Comparison of ENCODE assay signal across 10 mouse cellular contexts in the genomic region with DNA sequence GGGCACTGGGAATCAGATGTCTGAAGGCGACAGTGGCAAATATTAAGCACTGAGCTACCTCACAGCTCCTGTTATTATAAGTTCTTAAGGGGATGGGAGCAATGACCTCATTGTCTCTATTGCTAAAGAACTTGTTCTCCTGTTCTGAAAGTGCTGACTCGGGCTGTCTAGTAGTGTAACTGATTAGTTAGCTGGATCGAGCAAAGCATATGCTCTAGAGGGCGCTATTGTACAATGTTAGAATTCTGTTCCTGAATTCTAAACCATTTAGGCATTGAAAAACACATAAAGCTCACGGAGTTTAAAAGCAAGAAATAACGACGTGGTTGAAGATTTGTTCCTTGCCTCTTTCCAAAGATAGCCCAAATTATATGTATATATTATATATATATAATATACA. TPM values are rescaled to one million over a fixed set of nuclear protein-coding genes. Genes with fewer than 3 reads are reported as not detected.
DNase-seq lines count a peak whose midpoint lies in the region; ATAC-seq and TF ChIP-seq lines count a peak whose summit lies in the region.
"Had no signal": no experiment of that assay in that cellular context is flagged by ENCODE, and none has a peak within 500 bp of the region (broad histone marks: within the 10 kb centered on the region; RNA-seq: fewer than 3 reads in every experiment).

No protein-coding gene starts in this region.

- H3K9me3 ChIP-seq in hindbrain, embryonic 11.5 days (ENCODE audit: control insufficient read depth, low read length): no peaks in the 10 kb centered on the region
- H3K9me3 ChIP-seq in hindbrain, embryonic 12.5 days (replicated peaks): no peaks in the 10 kb centered on the region
- no peaks in the 10 kb centered on the region for H3K9me3 ChIP-seq in forebrain, embryonic 12.5 days
- no peaks in the 10 kb centered on the region for H3K9me3 ChIP-seq in stomach, postnatal 0 days (ENCODE audit: control insufficient read depth, low read length)
- H3K9me3 ChIP-seq: embryonic facial prominence, embryonic 12.5 days; liver, embryonic 13.5 days had no signal

- no peaks in the 10 kb centered on the region for H3K4me1 ChIP-seq in hindbrain, embryonic 11.5 days (replicated peaks; ENCODE audit: control insufficient read depth, insufficient read depth, low read length)
- H3K4me1 ChIP-seq in hindbrain, embryonic 12.5 days: no peaks in the 10 kb centered on the region
- H3K4me1 ChIP-seq in forebrain, embryonic 12.5 days: no peaks in the 10 kb centered on the region
- H3K4me1 ChIP-seq in stomach, postnatal 0 days (replicated peaks; ENCODE audit: control insufficient read depth, insufficient read depth): no peaks in the 10 kb centered on the region
- H3K4me1 ChIP-seq: embryonic facial prominence, embryonic 12.5 days; liver, embryonic 13.5 days had no signal

- ATAC-seq in hindbrain, embryonic 11.5 days (ENCODE audit: low FRiP score): 0 out of 2 replicates have a peak, but pooled peaks have one; percentile 40
- ATAC-seq in hindbrain, embryonic 12.5 days (ENCODE audit: low FRiP score): no peak
- ATAC-seq in forebrain, embryonic 12.5 days (ENCODE audit: low FRiP score): 0 out of 2 replicates have a peak, but pooled peaks have one; percentile 14
- ATAC-seq in stomach, postnatal 0 days (ENCODE audit: low FRiP score, low TSS enrichment): 0 out of 2 replicates have a peak, but pooled peaks have one; percentile 24

- TF ChIP-seq EP300 in stomach, postnatal 0 days (optimal IDR thresholded peaks at IDR 0.05): no peak

- no peak overlapping the region for H3K4me3 ChIP-seq in hindbrain, embryonic 11.5 days (ENCODE audit: low read depth, low read length)
- no peak overlapping the region for H3K4me3 ChIP-seq in hindbrain, embryonic 12.5 days
- no peak overlapping the region for H3K4me3 ChIP-seq in forebrain, embryonic 12.5 days (replicated peaks)
- no peak overlapping the region for H3K4me3 ChIP-seq in stomach, postnatal 0 days (ENCODE audit: low read depth, low read length)
- H3K4me3 ChIP-seq: embryonic facial prominence, embryonic 12.5 days; liver, embryonic 13.5 days had no signal

- no peaks in the 10 kb centered on the region for H3K27me3 ChIP-seq in hindbrain, embryonic 11.5 days (ENCODE audit: control insufficient read depth, insufficient read depth, low read length)
- no peaks in the 10 kb centered on the region for H3K27me3 ChIP-seq in hindbrain, embryonic 12.5 days
- H3K27me3 ChIP-seq in forebrain, embryonic 12.5 days: no peaks in the 10 kb centered on the region
- H3K27me3 ChIP-seq in stomach, postnatal 0 days (ENCODE audit: control insufficient read depth, insufficient read depth, low read length): no peaks in the 10 kb centered on the region
- H3K27me3 ChIP-seq: embryonic facial prominence, embryonic 12.5 days; liver, embryonic 13.5 days had no signal

- H3K36me3 ChIP-seq in hindbrain, embryonic 11.5 days (ENCODE audit: control insufficient read depth, insufficient read depth, low read length): no peaks in the 10 kb centered on the region
- H3K36me3 ChIP-seq in hindbrain, embryonic 12.5 days: no peaks in the 10 kb centered on the region
- H3K36me3 ChIP-seq in forebrain, embryonic 12.5 days (replicated peaks): no peaks in the 10 kb centered on the region
- no peaks in the 10 kb centered on the region for H3K36me3 ChIP-seq in stomach, postnatal 0 days (ENCODE audit: control insufficient read depth, insufficient read depth, low read length)
- H3K36me3 ChIP-seq: embryonic facial prominence, embryonic 12.5 days; liver, embryonic 13.5 days had no signal

- DNase-seq in hindbrain, embryonic 11.5 days (ENCODE audit: low spot score): peak; percentile 66
- DNase-seq in ES-CJ7 (ENCODE audit: low read depth, low spot score): peak; percentile 72
- peak; percentile 3 to 47 for DNase-seq in adrenal gland, postnatal 36 days
- DNase-seq in layer of hippocampus, adult 9-10 months (ENCODE audit: low spot score): peak; percentile 54
- DNase-seq in stomach, postnatal 0 days (ENCODE audit: low spot score): peak; percentile 14
- DNase-seq in ovary, adult 18-20 months (ENCODE audit: low spot score): no peak
- DNase-seq: liver, embryonic 13.5 days had no signal

- no peak overlapping the region for H3K9ac ChIP-seq in hindbrain, embryonic 11.5 days (ENCODE audit: low read depth, low read length)
- H3K9ac ChIP-seq in hindbrain, embryonic 12.5 days: no peak overlapping the region
- no peak overlapping the region for H3K9ac ChIP-seq in forebrain, embryonic 12.5 days
- H3K9ac ChIP-seq in stomach, postnatal 0 days (ENCODE audit: low read length): no peak overlapping the region
- H3K9ac ChIP-seq: embryonic facial prominence, embryonic 12.5 days; liver, embryonic 13.5 days had no signal

- no peak overlapping the region for H3K27ac ChIP-seq in hindbrain, embryonic 11.5 days (ENCODE audit: low read depth, low read length)
- H3K27ac ChIP-seq in hindbrain, embryonic 12.5 days: no peak overlapping the region
- no peak overlapping the region for H3K27ac ChIP-seq in forebrain, embryonic 12.5 days
- no peak overlapping the region for H3K27ac ChIP-seq in stomach, postnatal 0 days (replicated peaks)
- H3K27ac ChIP-seq: embryonic facial prominence, embryonic 12.5 days; liver, embryonic 13.5 days had no signal

- no peak overlapping the region for H3K4me2 ChIP-seq in hindbrain, embryonic 11.5 days (replicated peaks; ENCODE audit: low read depth, low read length)
- no peak overlapping the region for H3K4me2 ChIP-seq in hindbrain, embryonic 12.5 days (replicated peaks)
- H3K4me2 ChIP-seq in forebrain, embryonic 12.5 days: no peak overlapping the region
- H3K4me2 ChIP-seq in stomach, postnatal 0 days (replicated peaks; ENCODE audit: low read depth): no peak overlapping the region
- H3K4me2 ChIP-seq: embryonic facial prominence, embryonic 12.5 days; liver, embryonic 13.5 days had no signal

- TF ChIP-seq CTCF in stomach, postnatal 0 days (IDR thresholded peaks at IDR 0.05; ENCODE audit: low read depth): peak; percentile 74

- WGBS in hindbrain, embryonic 11.5 days: 26% methylated on average over 7 of the region's 7 CpGs
- 22% methylated on average over 7 of the region's 7 CpGs for WGBS in hindbrain, embryonic 12.5 days
- 19% methylated on average over 7 of the region's 7 CpGs for WGBS in forebrain, embryonic 12.5 days
- 17% methylated on average over 7 of the region's 7 CpGs for WGBS in stomach, postnatal 0 days

RNA-seq across cellular contexts. Expression of a gene that starts 20.3 kb away (rescaled TPM):
- polyA plus RNA-seq in hindbrain, embryonic 11.5 days (2014; fragmentation: Nextera tagmentation; extraction: Ambion mirVana): 0.08 TPM in 1 of 2 replicates, not detected in the other
- polyA plus RNA-seq in hindbrain, embryonic 12.5 days (2016; fragmentation: Nextera tagmentation; extraction: Ambion mirVana): not detected in 2 replicates
- total RNA-seq in adrenal gland, postnatal 36 days (2021): not detected
- not detected in 2 replicates for polyA plus RNA-seq in forebrain, embryonic 12.5 days (2016; fragmentation: Nextera tagmentation; extraction: Ambion mirVana)
- polyA plus RNA-seq in stomach, postnatal 0 days (2015; fragmentation: Nextera tagmentation; extraction: Ambion mirVana): 4.4 and 5.9 TPM in 2 replicates
- polyA plus RNA-seq: liver, embryonic 13.5 days had no signal
